Mouse (Mus musculus): ENCODE measurements at regions not wholly inside any gene's neighbourhood (a gene's known extent, or its start where the extent isn't known, plus 50 kb on each side); places are given as distances from the start of the nearest gene placed in this dataset.

GRCm38 (mm10) chr5:64462411-64462810 is 306.3 kb downstream of the Tbc1d1 start:
- DNase-seq (ENCODE audit: low spot score), result no peak

- DNase-seq (ENCODE audit: low spot score), result no peak
These were observed 307.5 kb downstream of the Tbc1d1 start for GRCm38 (mm10) chr5:64463570-64463969.

DNA sequence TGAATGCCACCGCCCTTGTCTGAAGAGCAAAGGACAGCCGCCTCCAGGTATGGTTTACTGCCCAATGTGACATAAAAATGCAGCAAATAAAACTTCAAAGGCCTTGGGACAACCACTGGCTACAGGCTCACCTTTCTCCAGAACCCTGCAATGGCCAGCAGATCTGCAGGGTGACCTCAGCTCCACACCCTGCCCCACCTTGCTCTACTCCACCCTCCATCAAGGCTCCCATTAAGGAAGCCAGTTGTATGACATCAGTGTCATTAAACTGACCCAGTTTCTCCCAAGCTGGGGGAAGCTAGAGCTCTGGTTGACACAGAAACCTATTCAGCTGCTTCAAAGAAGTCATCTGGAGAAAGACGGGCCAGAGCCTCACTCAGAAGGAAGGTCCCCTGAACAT is 310.2 kb downstream of the Tbc1d1 start:
- DNase-seq (ENCODE audit: low spot score), result no peak

- no peak for DNase-seq (ENCODE audit: low spot score)
These were observed 311.8 kb downstream of the Tbc1d1 start for GRCm38 (mm10) chr5:64467856-64468255.

- no peak for DNase-seq (ENCODE audit: low spot score)
These were observed 312.2 kb downstream of the Tbc1d1 start for GRCm38 (mm10) chr5:64468307-64468706.

- DNase-seq (ENCODE audit: low spot score), result no peak
These were observed 315.9 kb downstream of the Tbc1d1 start for GRCm38 (mm10) chr5:64472008-64472407.

DNA sequence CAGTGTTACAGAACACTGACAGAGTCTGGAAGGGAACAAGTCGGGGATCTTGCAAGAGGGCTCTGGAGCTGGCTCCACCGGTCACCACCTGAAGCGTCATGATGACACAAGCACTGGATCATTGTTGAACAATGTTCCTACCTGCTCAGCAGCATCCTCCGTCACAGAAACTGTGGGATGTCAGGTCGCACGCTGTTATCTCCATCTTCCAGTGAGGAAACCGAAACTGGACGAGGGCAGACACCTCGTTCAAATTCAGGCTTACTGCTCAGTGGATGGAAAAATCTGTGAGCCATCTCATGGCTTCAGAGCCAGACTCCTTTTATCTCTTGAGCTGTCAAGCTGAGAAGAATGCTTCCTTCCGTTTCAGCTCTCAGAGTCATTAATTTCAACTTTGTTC is 316.3 kb downstream of the Tbc1d1 start:
- no peak for DNase-seq (ENCODE audit: low spot score)

- no peak for DNase-seq (ENCODE audit: low spot score)
These were observed 318.8 kb downstream of the Tbc1d1 start for GRCm38 (mm10) chr5:64474868-64475267.

- DNase-seq (ENCODE audit: low spot score), result no peak
These were observed 319.8 kb downstream of the Tbc1d1 start for GRCm38 (mm10) chr5:64475736-64476519.

DNA sequence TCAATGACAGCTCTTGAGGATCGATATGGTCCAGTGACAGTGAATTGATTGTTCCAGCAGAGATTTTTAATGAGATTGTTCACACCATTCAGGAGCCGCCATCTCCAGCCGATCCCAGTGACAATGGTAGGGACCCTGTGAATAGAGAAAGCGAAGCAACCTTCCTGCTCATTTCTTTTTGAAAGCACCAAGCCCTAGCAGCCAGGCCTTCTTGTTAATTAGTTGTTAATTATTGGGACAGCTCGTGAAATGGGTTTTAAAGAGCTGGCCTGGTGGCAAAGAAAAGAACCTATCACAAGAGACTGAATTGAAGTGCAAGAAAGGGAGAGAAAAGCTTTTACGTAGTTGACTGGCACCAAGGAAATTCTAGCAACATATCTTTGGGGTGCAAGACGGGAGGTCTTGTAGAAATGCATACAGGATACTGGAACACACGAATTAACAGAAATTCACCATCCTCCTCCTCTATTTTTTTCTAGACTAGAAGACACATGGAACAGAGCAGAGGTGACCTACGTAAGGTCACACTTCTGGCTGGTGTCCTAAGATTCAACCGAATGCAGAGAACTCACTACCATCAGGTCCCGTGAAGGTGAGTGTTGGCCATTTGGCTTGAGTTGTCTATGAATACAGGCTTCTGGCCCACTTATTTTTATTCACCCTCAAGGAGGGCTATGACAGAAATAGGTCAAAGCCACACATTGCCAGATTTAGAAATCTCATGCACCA is 320.7 kb downstream of the Tbc1d1 start:
- no peak for DNase-seq (ENCODE audit: low spot score)

DNA sequence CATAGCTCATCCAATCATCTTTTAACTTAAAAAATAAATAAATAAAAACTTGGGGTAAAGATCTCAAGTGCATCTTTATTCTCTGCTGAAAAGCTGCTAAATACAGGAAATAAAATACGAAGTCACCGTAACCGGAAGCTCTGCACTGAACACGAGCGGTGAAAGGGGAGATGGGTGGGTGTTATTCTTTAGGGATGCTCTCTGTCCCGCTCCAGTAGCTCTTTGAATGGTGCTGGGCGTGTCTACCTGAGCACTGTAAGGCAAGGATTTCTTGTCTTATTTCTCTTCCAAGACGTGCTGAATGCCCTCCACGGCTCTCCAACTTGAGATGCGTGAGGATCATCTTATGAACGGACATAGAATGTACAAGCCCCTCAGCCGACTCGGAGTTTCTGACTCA is 322.0 kb downstream of the Tbc1d1 start:
- no peak for DNase-seq (ENCODE audit: low spot score)

- no peak for DNase-seq (ENCODE audit: low spot score)
These were observed 322.6 kb downstream of the Tbc1d1 start for GRCm38 (mm10) chr5:64478599-64479214.

GRCm38 (mm10) chr5:64479315-64479714 is 323.2 kb downstream of the Tbc1d1 start:
- peak; percentile 25 for DNase-seq (ENCODE audit: low spot score)

DNA sequence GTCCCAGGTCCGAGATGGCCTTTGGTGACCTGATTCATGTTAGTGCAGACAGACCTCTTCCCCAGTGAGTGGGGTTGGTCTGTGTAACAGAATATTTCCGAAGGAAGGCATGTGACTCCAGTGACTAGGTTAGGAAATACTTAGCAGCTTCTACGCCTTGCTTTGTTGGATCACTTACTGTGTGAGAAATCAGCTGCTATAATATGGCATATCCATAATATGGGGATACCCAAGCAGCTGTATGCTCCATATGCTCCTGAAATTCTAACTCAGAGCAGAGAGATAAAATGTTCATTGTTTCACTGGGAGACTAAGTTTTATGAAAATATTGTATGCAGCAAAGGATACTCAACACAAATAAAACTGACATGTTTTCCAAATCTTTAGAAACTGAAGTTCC is 318.1 kb upstream of the Klf3 start:
- DNase-seq (ENCODE audit: low spot score), result no peak

DNA sequence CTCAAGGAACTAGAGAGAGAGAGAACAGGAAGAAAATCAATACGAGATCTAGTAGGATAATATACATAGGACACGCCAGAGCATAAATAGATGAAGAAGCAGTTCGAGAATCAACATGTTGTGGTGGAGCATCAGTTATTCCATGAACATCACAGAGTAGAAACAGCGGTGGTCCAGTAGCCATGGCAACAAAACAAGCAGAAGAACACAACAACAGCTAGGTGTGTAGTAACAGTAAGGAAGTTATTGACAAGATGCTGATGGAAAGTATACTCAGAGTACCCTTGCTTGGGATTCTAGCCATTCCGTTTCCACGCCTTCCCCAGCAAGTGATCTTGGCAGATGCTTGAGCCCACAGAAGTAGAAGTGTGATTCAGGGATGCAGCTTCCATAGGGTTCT is 317.3 kb upstream of the Klf3 start:
- no peak for DNase-seq (ENCODE audit: low spot score)

- no peak for DNase-seq (ENCODE audit: low spot score)
These were observed 316.4 kb upstream of the Klf3 start for GRCm38 (mm10) chr5:64486761-64487160.

GRCm38 (mm10) chr5:64487698-64488398 is 315.3 kb upstream of the Klf3 start:
- DNase-seq (ENCODE audit: low spot score), result no peak

GRCm38 (mm10) chr5:64489656-64490444 is 313.3 kb upstream of the Klf3 start:
- DNase-seq (ENCODE audit: low spot score), result no peak

GRCm38 (mm10) chr5:64490445-64490950 is 312.7 kb upstream of the Klf3 start:
- DNase-seq (ENCODE audit: low spot score), result no peak

GRCm38 (mm10) chr5:64494429-64494828 is 308.8 kb upstream of the Klf3 start:
- DNase-seq (ENCODE audit: low spot score), result no peak

- no peak for DNase-seq (ENCODE audit: low spot score)
These were observed 306.3 kb upstream of the Klf3 start for GRCm38 (mm10) chr5:64496853-64497252.
